Mouse (Mus musculus) E14TG2a.4 (cell line): ENCODE results near the gene Ctu1.

ENCODE experiments used
- CTCF ChIP-seq: conservative IDR thresholded peaks from 2 replicates; pipeline ENCODE4 v1.5.1; 2014; ENCODE audit warnings: low read length
- NANOG ChIP-seq: IDR thresholded peaks from 2 replicates; pipeline ENCODE4 v1.6.1; 2014; ENCODE audit warnings: borderline replicate concordance, low read length, mixed read lengths

- TF ChIP-seq CTCF (no peak), NANOG (no peak)
Measured at GRCm38 (mm10) chr7:43642587-43642986, 29.2 kb upstream of the Ctu1 start.
